In genomic region chr2:17549895-17550558, GRCm38 (mm10) we compare ENCODE assay signal across 30 mouse cellular contexts.
DNase-seq lines count a peak whose midpoint lies in the region; ATAC-seq lines count a peak whose summit lies in the region.
"Had no signal": no experiment of that assay in that cellular context is flagged by ENCODE, and none has a peak within 500 bp of the region (broad histone marks: within the 10 kb centered on the region; RNA-seq: fewer than 3 reads in every experiment).

No protein-coding gene starts in this region.

- H3K4me3 ChIP-seq in kidney, embryonic 14.5 days (ENCODE audit: low read length) = no peak overlapping the region
- H3K4me3 ChIP-seq in neural tube, embryonic 13.5 days = no peak overlapping the region
- no peak overlapping the region for H3K4me3 ChIP-seq in intestine, embryonic 16.5 days (ENCODE audit: low read length)
- H3K4me3 ChIP-seq: embryonic facial prominence, embryonic 10.5 days; embryonic facial prominence, embryonic 13.5 days; forebrain, embryonic 10.5 days; forebrain, embryonic 13.5 days; heart, adult 2 months; heart, embryonic 10.5 days; heart, embryonic 13.5 days; hindbrain, embryonic 12.5 days; hindbrain, embryonic 15.5 days had no signal

- H3K27me3 ChIP-seq in kidney, embryonic 14.5 days (ENCODE audit: control insufficient read depth, insufficient read depth, low read length) = no peaks in the 10 kb centered on the region
- H3K27me3 ChIP-seq in neural tube, embryonic 13.5 days = no peaks in the 10 kb centered on the region
- H3K27me3 ChIP-seq in intestine, embryonic 16.5 days (replicated peaks; ENCODE audit: control insufficient read depth, insufficient read depth, low read length) = no peaks in the 10 kb centered on the region
- H3K27me3 ChIP-seq: CH12.LX; forebrain, embryonic 13.5 days; heart, embryonic 13.5 days; hindbrain, embryonic 12.5 days; hindbrain, embryonic 15.5 days had no signal

- 15% methylated on average over 4 of the region's 4 CpGs for WGBS in kidney, embryonic 14.5 days
- 11% methylated on average over 4 of the region's 4 CpGs for WGBS in neural tube, embryonic 13.5 days
- WGBS in intestine, embryonic 16.5 days = 21% methylated on average over 4 of the region's 4 CpGs

- H3K36me3 ChIP-seq in kidney, embryonic 14.5 days (ENCODE audit: control insufficient read depth, insufficient read depth, low read length) = no peaks in the 10 kb centered on the region
- H3K36me3 ChIP-seq in neural tube, embryonic 13.5 days = no peaks in the 10 kb centered on the region
- H3K36me3 ChIP-seq in intestine, embryonic 16.5 days (ENCODE audit: control insufficient read depth, insufficient read depth, low read length) = no peaks in the 10 kb centered on the region
- H3K36me3 ChIP-seq: embryonic facial prominence, embryonic 10.5 days; embryonic facial prominence, embryonic 13.5 days; forebrain, embryonic 10.5 days; G1E; heart, embryonic 10.5 days; heart, embryonic 13.5 days; hindbrain, embryonic 12.5 days; hindbrain, embryonic 15.5 days had no signal

- no peak overlapping the region for H3K4me2 ChIP-seq in kidney, embryonic 14.5 days (replicated peaks; ENCODE audit: low read depth, low read length)
- no peak overlapping the region for H3K4me2 ChIP-seq in neural tube, embryonic 13.5 days
- no peak overlapping the region for H3K4me2 ChIP-seq in intestine, embryonic 16.5 days (ENCODE audit: low read depth, low read length)
- H3K4me2 ChIP-seq: embryonic facial prominence, embryonic 13.5 days; forebrain, embryonic 13.5 days; heart, embryonic 13.5 days; hindbrain, embryonic 12.5 days; hindbrain, embryonic 15.5 days had no signal

- H3K27ac ChIP-seq in kidney, embryonic 14.5 days (ENCODE audit: low read depth, low read length) = no peak overlapping the region
- H3K27ac ChIP-seq in neural tube, embryonic 13.5 days (replicated peaks) = no peak overlapping the region
- no peak overlapping the region for H3K27ac ChIP-seq in intestine, embryonic 16.5 days (ENCODE audit: low read length)
- H3K27ac ChIP-seq: embryonic facial prominence, embryonic 10.5 days; embryonic facial prominence, embryonic 13.5 days; forebrain, embryonic 10.5 days; forebrain, embryonic 13.5 days; heart, adult 2 months; heart, embryonic 10.5 days; heart, embryonic 13.5 days; hindbrain, embryonic 12.5 days; hindbrain, embryonic 15.5 days had no signal

- H3K4me1 ChIP-seq in kidney, embryonic 14.5 days (ENCODE audit: control insufficient read depth, insufficient read depth, low read length) = 0 out of 2 replicates have a peak, but pooled peaks cover 3% of the 10 kb centered on the region
- H3K4me1 ChIP-seq in neural tube, embryonic 13.5 days (replicated peaks) = peaks cover 8% of the 10 kb centered on the region
- no peaks in the 10 kb centered on the region for H3K4me1 ChIP-seq in intestine, embryonic 16.5 days (ENCODE audit: control insufficient read depth, insufficient read depth, low read length)
- H3K4me1 ChIP-seq: embryonic facial prominence, embryonic 13.5 days; forebrain, embryonic 13.5 days; hindbrain, embryonic 12.5 days; hindbrain, embryonic 15.5 days had no signal

- H3K9ac ChIP-seq in kidney, embryonic 14.5 days (ENCODE audit: low read depth, low read length) = no peak overlapping the region
- no peak overlapping the region for H3K9ac ChIP-seq in neural tube, embryonic 13.5 days
- H3K9ac ChIP-seq in intestine, embryonic 16.5 days (ENCODE audit: low read depth, low read length) = no peak overlapping the region
- H3K9ac ChIP-seq: embryonic facial prominence, embryonic 13.5 days; forebrain, embryonic 13.5 days; heart, embryonic 13.5 days; hindbrain, embryonic 12.5 days; hindbrain, embryonic 15.5 days had no signal

- no peak for DNase-seq in kidney, adult 11 months
- peak; percentile 28 for DNase-seq in embryo, embryonic 11 days
- peak; percentile 44 for DNase-seq in mesoderm, embryonic 11.5 days (ENCODE audit: low read depth, low spot score)
- no peak for DNase-seq in cerebellum, adult 9-11 months
- no peak for DNase-seq in right cerebral cortex, postnatal 25 days
- DNase-seq: adrenal gland, postnatal 10 days; adrenal gland, postnatal 36 days; B cell, adult 2 months; cerebellum, adult 18-20 months; cerebellum, adult 9-10 months; cerebellum, postnatal 25 days; gastrocnemius, postnatal 10 days; gastrocnemius, postnatal 36 days; heart, adult 2 months; heart, postnatal 14 days had no signal

- H3K9me3 ChIP-seq in kidney, embryonic 14.5 days (ENCODE audit: control insufficient read depth, low read length) = no peaks in the 10 kb centered on the region
- no peaks in the 10 kb centered on the region for H3K9me3 ChIP-seq in neural tube, embryonic 13.5 days
- no peaks in the 10 kb centered on the region for H3K9me3 ChIP-seq in intestine, embryonic 16.5 days (ENCODE audit: control insufficient read depth, low read length)
- H3K9me3 ChIP-seq: embryonic facial prominence, embryonic 10.5 days; embryonic facial prominence, embryonic 13.5 days; forebrain, embryonic 10.5 days; forebrain, embryonic 13.5 days; G1E; heart, embryonic 10.5 days; heart, embryonic 13.5 days; hindbrain, embryonic 12.5 days; hindbrain, embryonic 15.5 days had no signal

- 0 out of 2 replicates have a peak, but pooled peaks have one; percentile 49 for ATAC-seq in kidney, embryonic 14.5 days (ENCODE audit: low FRiP score, low TSS enrichment)
- ATAC-seq in neural tube, embryonic 13.5 days (ENCODE audit: low read depth) = peak; percentile 63; the same call in 1 of the 2 replicates
- ATAC-seq in intestine, embryonic 16.5 days = no peak
- ATAC-seq: forebrain, embryonic 13.5 days; forebrain, embryonic 16.5 days; Patski had no signal

Comparison
In these comparisons a context has a peak if more than half of its experiments do, and no peak if none do; other contexts are left out.
1. DNase-seq: peak in embryo, embryonic 11 days (single experiment) and mesoderm, embryonic 11.5 days (single experiment); none in kidney, adult 11 months (single experiment), cerebellum, adult 9-11 months (single experiment) and right cerebral cortex, postnatal 25 days (single experiment).